Mouse (Mus musculus) T-helper 17 cell (primary cell): ENCODE measurements at regions not wholly inside any gene's neighbourhood (a gene's known extent, or its start where the extent isn't known, plus 50 kb on each side); places are given as distances from the start of the nearest gene placed in this dataset.

Experiments used
- in situ Hi-C, 2 experiments: fragments of 300-600 bp; cut with MboI, MseI; formaldehyde crosslinking; loops; 1 replicate in 1 of 2; 2 replicates in 1 of 2; pipeline ENCODE4 v1.15.1; 2025; ENCODE audit warnings: high pct_unique_total_duplicates in 2 of 2

DNA sequence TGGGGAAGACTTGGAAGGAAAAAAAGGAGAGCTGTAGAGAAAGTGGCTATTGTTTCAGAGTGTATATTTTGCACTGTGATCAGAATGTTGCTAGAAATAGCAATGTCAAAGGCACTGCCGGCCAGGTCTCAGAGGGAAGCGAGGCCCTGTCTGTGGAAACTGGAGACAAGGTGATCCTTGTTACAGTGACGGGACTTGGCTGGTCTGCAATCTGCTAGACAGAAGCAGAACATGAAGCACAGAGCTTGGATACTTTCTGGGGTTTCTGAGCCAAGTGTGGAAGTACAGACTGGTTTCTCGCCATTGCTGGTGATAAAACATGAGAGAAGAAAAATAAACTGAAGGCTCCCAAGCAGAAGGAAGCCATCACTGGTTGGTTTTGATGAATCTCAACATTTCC is 198.3 kb upstream of the Slc7a14 start:
- in situ Hi-C loops, result no loop called here

- in situ Hi-C loops, result loop anchor here in 1 of 2 experiments (10.0 kb wide), 1 partner anchor 1765 kb away; no protein-coding TSS in a partner anchor
Observed at GRCm38 (mm10) chr3:31499201-31499968, 189.2 kb upstream of the Slc7a14 start.

DNA sequence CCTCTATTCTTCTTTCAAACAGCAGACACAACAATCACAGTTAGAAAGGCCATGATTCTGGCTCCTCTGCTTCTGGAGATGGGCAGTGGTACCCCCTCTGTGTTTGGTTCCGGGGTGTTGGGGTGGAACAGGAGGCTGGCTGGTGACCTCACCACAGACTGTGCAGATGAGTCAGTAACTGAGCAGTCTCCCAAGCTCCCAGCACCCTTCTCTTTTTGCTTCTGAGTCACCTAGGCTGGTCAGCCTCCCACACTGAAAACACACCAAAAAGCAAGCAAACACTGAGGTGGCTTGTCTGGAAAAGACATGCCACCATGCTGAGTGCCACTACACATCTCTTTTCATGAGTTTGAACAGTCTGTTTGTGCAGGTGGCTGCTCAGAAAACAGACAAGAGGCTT is 185.1 kb upstream of the Slc7a14 start:
- in situ Hi-C loops, result loop anchor here in 1 of 2 experiments (10.0 kb wide), 1 partner anchor 1770 kb away; no protein-coding TSS in a partner anchor

DNA sequence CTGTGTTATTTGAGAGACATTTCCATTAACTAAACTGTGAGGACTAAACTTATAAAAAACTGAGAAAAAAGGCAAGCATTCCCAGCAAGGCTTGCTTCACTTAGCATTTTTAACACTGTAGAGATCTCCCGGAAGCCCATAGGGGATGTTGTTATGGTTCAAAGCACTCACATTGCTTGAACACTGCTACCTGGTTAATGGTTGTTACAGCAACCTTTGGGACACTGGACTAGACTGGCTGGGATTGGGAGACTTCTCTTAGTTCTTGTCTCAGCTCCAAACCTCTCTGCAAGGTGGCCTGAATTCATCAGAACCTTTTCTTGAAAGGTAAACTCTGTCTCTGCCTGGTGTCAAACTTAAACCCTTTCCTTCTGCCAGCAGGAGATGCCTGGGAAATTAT is 184.5 kb upstream of the Slc7a14 start:
- in situ Hi-C loops, result loop anchor here in 1 of 2 experiments (10.0 kb wide), 1 partner anchor 1770 kb away; no protein-coding TSS in a partner anchor

DNA sequence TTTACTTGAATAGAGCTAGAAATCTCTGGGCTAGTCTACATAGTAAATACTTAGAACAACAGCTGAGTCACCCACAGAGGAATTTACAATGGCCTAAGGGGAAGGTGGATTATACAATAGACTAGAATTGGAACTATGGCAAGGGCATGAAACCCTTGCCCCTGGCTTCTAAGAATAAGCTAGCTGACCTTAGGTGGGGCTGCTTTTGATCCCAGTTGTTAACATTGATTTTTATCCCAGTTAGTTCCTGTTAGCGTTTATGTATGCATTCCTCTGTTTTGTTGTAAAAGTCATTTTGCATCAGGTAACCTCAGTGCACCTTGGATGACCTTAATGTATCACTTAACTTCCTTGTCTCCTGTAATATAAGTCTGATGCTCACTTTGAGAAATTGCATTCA is 181.6 kb upstream of the Slc7a14 start:
- in situ Hi-C loops, result loop anchor here in 1 of 2 experiments (10.0 kb wide), 1 partner anchor 1773 kb away; no protein-coding TSS in a partner anchor

- in situ Hi-C loops, result no loop called here
Observed at GRCm38 (mm10) chr3:31487596-31487995, 177.4 kb upstream of the Slc7a14 start.

DNA sequence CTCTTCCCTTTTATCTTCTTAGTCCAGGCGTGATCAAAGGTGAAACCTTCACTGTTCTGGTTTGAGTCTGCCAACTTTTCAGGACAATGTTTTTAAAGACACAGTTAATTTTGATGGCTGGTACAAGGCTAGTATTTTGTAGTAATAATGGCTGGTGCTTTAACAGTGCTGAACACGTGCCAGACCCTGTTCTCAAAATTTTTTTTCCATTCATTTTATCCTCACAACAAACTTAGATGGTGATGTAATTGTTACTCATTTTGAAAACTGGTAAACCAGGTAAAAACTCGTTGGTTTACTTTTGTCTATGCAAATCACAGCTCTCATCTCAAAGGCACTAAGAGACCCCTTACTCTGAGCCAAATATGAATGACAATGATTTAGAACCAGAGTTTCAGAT is 171.8 kb upstream of the Slc7a14 start:
- in situ Hi-C loops, result no loop called here

DNA sequence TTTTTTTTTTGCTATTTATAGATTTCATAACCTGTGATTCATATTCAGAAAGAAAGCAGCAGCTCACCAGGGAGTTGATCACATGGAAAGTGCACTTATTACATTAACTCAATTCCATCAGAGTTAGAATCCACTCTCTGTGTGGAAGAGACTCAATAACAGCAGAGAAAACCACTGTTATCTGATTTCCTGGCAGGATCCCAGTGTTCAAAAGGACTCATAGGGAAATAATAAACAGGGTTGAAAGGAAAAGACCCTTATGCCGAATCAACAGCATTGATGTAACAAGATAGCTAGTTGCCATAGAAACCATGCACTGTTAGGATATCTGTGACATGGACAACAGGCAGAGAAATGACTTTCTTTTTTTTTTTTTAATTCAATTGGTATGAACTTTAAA is 157.7 kb upstream of the Slc7a14 start:
- in situ Hi-C loops, result no loop called here

- in situ Hi-C loops, result no loop called here
Observed at GRCm38 (mm10) chr3:31464260-31464659, 154.1 kb upstream of the Slc7a14 start.

- in situ Hi-C loops, result no loop called here
Observed at GRCm38 (mm10) chr3:31459456-31459855, 149.3 kb upstream of the Slc7a14 start.

GRCm38 (mm10) chr3:31457938-31458337 is 147.8 kb upstream of the Slc7a14 start:
- in situ Hi-C loops, result no loop called here

- in situ Hi-C loops, result no loop called here
Observed at GRCm38 (mm10) chr3:31455031-31455430, 144.9 kb upstream of the Slc7a14 start.

- in situ Hi-C loops, result no loop called here
Observed at GRCm38 (mm10) chr3:31444861-31445260, 134.7 kb upstream of the Slc7a14 start.

- in situ Hi-C loops, result no loop called here
Observed at GRCm38 (mm10) chr3:31444311-31444710, 134.1 kb upstream of the Slc7a14 start.

GRCm38 (mm10) chr3:31443894-31444293 is 133.7 kb upstream of the Slc7a14 start:
- in situ Hi-C loops, result no loop called here

- in situ Hi-C loops, result no loop called here
Observed at GRCm38 (mm10) chr3:31440282-31440681, 130.1 kb upstream of the Slc7a14 start.

DNA sequence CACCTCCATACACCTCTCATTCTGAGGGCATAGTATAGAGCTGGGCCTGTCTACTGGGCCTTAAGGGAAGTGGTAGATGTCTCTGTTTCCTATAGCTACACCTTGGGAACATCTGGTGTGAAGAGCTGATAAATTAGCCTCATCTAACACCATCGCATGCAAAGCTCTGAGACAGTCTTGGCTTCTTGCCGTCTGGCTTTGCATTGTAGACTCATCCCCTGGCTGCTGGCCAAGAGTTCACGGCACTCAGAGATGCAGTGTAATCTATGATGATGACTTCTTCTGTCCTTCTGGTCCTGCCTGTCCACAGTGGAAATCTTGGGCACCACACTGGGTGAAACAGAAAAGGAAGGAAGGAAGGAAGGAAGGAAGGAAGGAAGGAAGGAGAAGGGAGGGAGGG is 127.8 kb upstream of the Slc7a14 start:
- in situ Hi-C loops, result no loop called here

DNA sequence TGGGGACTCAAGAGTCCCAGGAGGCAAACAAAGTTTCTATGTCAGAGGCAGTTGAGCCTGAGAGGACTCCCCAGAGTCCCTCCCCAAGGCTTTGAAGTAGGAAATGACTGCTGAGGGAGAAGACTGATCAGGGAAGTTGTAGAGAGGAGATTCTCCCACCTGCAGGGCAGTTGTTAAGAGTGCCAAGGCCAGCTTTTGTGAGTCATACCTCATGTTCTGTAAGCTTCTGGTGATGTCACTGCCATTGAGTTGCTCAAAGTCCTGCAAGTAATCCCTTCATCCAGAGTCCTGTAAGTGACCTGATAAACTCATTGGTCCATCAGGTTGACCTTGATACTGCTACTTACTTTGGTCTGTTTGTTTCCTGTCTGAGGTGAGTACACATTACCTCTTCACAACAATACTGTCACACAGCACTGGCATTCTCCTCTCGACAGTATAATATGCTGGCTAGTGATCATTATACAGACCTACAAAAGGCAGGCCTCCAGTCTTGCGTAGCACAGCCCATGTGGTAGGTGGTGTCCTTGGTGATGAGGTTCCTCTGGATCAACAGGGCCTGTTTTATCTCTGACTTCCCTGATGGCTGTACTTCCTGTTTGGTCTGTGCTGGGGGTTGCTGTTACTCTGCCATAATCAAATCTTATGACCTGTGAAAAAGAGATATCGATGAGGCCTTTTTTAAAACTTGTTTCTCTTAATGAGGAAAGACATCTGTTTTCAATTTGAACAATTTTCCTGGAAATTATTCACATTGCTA is 125.2 kb upstream of the Slc7a14 start:
- in situ Hi-C loops, result no loop called here

DNA sequence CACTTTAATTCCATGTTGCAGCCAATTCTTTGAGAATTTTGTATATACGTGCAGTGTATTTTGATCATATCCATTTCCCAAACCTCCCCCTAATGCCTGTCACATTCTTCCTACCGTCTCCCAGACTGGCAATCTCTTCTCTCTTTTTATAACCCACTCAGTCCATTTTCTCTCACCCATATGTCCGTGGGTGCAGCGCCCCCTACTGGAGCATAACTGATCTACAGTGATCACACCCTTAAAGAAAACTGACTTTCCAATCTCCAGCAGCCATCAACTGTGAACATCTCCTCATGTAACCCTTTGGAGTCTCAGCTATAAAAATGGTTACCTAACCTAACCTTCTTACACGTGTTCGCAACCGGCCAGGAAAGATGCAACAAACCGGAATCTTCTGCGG is 123.0 kb upstream of the Slc7a14 start:
- in situ Hi-C loops, result no loop called here

DNA sequence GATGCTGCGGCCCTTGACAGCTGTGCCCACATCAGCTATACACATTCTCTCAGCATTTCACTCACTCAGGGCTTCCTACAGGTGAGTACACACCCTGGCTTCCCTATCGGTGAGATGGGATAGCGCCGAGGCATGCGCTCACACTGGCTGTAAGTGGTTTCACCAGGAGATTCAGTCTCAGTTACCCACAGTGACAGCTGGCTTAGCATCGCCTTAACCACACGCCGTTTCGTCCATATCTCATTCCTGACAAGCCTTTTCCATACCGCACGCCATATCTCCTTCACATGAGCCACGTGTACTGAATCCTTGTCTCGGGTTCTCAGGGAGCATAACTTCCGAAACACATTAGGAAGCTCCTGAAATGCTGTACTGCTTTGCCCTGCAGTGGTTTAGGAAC is 113.3 kb upstream of the Slc7a14 start:
- in situ Hi-C loops, result loop anchor here in 1 of 2 experiments (10.0 kb wide), 1 partner anchor 451 kb away; no protein-coding TSS in a partner anchor

GRCm38 (mm10) chr3:31408802-31409201 is 98.6 kb upstream of the Slc7a14 start:
- in situ Hi-C loops, result no loop called here

GRCm38 (mm10) chr3:31405880-31406279 is 95.7 kb upstream of the Slc7a14 start:
- in situ Hi-C loops, result no loop called here

DNA sequence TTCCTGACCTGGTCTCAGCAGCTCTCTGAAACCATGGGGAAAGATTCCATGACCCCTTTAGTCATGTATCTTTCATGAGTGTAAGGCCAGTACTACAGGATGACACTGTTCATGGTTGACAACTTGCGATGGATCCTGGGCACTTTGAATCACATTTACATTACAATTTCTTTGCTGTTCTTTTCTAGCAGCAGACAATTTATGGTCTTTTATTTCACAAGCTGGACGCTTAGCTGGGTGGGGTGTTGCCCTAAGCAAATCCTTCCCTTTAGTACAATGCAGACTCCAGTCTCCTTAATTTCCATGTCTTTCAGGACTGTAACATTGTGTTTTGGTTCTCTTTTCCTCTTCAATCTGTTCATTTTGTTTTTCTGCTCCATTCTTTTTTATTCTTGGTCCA is 89.0 kb upstream of the Slc7a14 start:
- in situ Hi-C loops, result no loop called here
